Mouse (Mus musculus) cerebellum, adult 8-10 months (tissue): Measurements from ENCODE around the gene Gm8879.
"Not testable (repeated sequence)": the region's sequence is repeated elsewhere in the genome, so short reads cannot be mapped to it uniquely, and the experiment has no call there.

Experiments
- DNase-seq: peaks from one replicate; pipeline ENCODE4 v3.0.0; 2022

Gm8879 gene

GRCm38 (mm10) chr5:11127334-11127733 is at the start of gene Gm8879:
Gm8879 (plus strand) TSS chr5:11127634.
- DNase-seq: not testable (repeated sequence)

- not testable (repeated sequence) for DNase-seq
Observed at GRCm38 (mm10) chr5:11138031-11138430, 10.6 kb downstream of the Gm8879 start.
